Comparison of ENCODE assay signal across 10 mouse cellular contexts in the genomic region with DNA sequence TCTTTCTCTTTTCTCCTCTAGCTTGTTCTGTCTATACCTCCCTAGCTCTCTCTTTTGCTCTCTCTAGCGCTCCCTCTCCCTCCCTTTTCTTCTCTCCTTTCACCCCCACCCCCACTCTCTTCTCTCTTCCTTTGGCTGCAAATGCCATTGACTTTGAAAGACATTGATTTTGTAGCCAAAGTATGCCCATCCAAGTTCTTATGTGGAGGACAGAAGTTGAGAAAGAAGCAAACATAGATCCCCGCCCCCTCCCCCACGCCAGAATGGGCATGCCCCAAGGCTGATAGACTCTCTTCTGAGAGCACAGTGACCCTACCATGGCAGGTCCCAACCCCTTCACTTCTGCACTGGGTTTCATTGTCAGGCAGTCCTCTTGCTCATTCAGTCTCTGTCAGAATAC. TPM values are rescaled to one million over a fixed set of nuclear protein-coding genes. Genes with fewer than 3 reads are reported as not detected.
DNase-seq lines count a peak whose midpoint lies in the region; ATAC-seq and TF ChIP-seq lines count a peak whose summit lies in the region.
"Had no signal": no experiment of that assay in that cellular context is flagged by ENCODE, and none has a peak within 500 bp of the region (broad histone marks: within the 10 kb centered on the region; RNA-seq: fewer than 3 reads in every experiment).

No protein-coding gene starts in this region.

- H3K27ac ChIP-seq in intestine, embryonic 14.5 days (ENCODE audit: low read depth): no peak overlapping the region
- H3K27ac ChIP-seq in intestine, postnatal 0 days (ENCODE audit: low read depth, low read length): no peak overlapping the region
- no peak overlapping the region for H3K27ac ChIP-seq in hindbrain, embryonic 13.5 days

- no peak for TF ChIP-seq CTCF in intestine, postnatal 0 days (IDR thresholded peaks at IDR 0.05; ENCODE audit: low read depth)

- no peaks in the 10 kb centered on the region for H3K36me3 ChIP-seq in intestine, embryonic 14.5 days (ENCODE audit: control insufficient read depth, insufficient read depth, low read length)
- H3K36me3 ChIP-seq in intestine, postnatal 0 days (ENCODE audit: control insufficient read depth, insufficient read depth): no peaks in the 10 kb centered on the region
- H3K36me3 ChIP-seq in hindbrain, embryonic 13.5 days: no peaks in the 10 kb centered on the region
- no peaks in the 10 kb centered on the region for H3K36me3 ChIP-seq in myocyte (ENCODE audit: control insufficient read depth, insufficient read depth)

- TF ChIP-seq POLR2A in myocyte (IDR thresholded peaks at IDR 0.05; ENCODE audit: insufficient read length, low read depth): no peak

- peaks cover 3% of the 10 kb centered on the region; the same call in 1 of the 2 replicates for H3K4me1 ChIP-seq in intestine, embryonic 14.5 days (replicated peaks; ENCODE audit: control insufficient read depth, insufficient read depth, low read length)
- H3K4me1 ChIP-seq in intestine, postnatal 0 days (replicated peaks; ENCODE audit: control insufficient read depth, insufficient read depth, low read length): no peaks in the 10 kb centered on the region
- peaks cover 12% of the 10 kb centered on the region for H3K4me1 ChIP-seq in hindbrain, embryonic 13.5 days (replicated peaks)

- no peak overlapping the region for H3ac ChIP-seq in myocyte (ENCODE audit: control insufficient read depth, insufficient read length)

- peak; percentile 52 for DNase-seq in intestine, embryonic 14.5 days (ENCODE audit: low spot score)
- peak; percentile 3 to 25 for DNase-seq in cerebellum, postnatal 14 days
- DNase-seq in left cerebral cortex, postnatal 10 days (ENCODE audit: extremely low spot score in 1 of 2, low spot score in 2 of 2): no peak
- no peak for DNase-seq in kidney, adult 8-10 months
- DNase-seq: heart, postnatal 4 days had no signal

- no peak for ATAC-seq in intestine, embryonic 14.5 days (replicated peaks; ENCODE audit: low FRiP score, low TSS enrichment, low read depth)
- ATAC-seq in intestine, postnatal 0 days: no peak
- no peak for ATAC-seq in hindbrain, embryonic 13.5 days (ENCODE audit: low FRiP score)
- no peak for ATAC-seq in megakaryocyte, adult 5-6 weeks (ENCODE audit: poor library complexity, severe bottlenecking)

- peak overlapping the region; percentile 25; the same call in 1 of the 2 replicates for H3K4me2 ChIP-seq in intestine, embryonic 14.5 days (ENCODE audit: low read length)
- no peak overlapping the region for H3K4me2 ChIP-seq in intestine, postnatal 0 days (replicated peaks; ENCODE audit: low read depth)
- peak overlapping the region; percentile 78 for H3K4me2 ChIP-seq in hindbrain, embryonic 13.5 days
- peak overlapping the region; percentile 63 for H3K4me2 ChIP-seq in myocyte (ENCODE audit: low read depth)

- no peaks in the 10 kb centered on the region for H3K9me3 ChIP-seq in intestine, embryonic 14.5 days (ENCODE audit: control insufficient read depth, low read length)
- H3K9me3 ChIP-seq in intestine, postnatal 0 days (ENCODE audit: control insufficient read depth): no peaks in the 10 kb centered on the region
- no peaks in the 10 kb centered on the region for H3K9me3 ChIP-seq in hindbrain, embryonic 13.5 days

- H3K79me2 ChIP-seq in myocyte (ENCODE audit: control insufficient read depth, insufficient read depth): no peaks in the 10 kb centered on the region

- H3K9ac ChIP-seq in intestine, embryonic 14.5 days (ENCODE audit: low read length): no peak overlapping the region
- no peak overlapping the region for H3K9ac ChIP-seq in intestine, postnatal 0 days (ENCODE audit: low read depth, low read length)
- peak overlapping the region; percentile 85 for H3K9ac ChIP-seq in hindbrain, embryonic 13.5 days

- intact Hi-C loops in left cerebral cortex, postnatal 10 days (cut with DNase I): loop anchor here (10.0 kb wide), 1 partner anchor 406 kb away; no protein-coding TSS in a partner anchor

- H3K4me3 ChIP-seq in intestine, embryonic 14.5 days (ENCODE audit: low read depth, low read length): 0 out of 2 replicates have a peak overlapping the region, but pooled peaks have one; percentile 8
- H3K4me3 ChIP-seq in intestine, postnatal 0 days (ENCODE audit: low read depth, low read length): no peak overlapping the region
- H3K4me3 ChIP-seq in hindbrain, embryonic 13.5 days: peak overlapping the region; percentile 83
- peak overlapping the region; percentile 40 for H3K4me3 ChIP-seq in myocyte

- WGBS in intestine, embryonic 14.5 days: 17% methylated on average over 3 of the region's 3 CpGs
- WGBS in intestine, postnatal 0 days: 28% methylated on average over 3 of the region's 3 CpGs
- WGBS in hindbrain, embryonic 13.5 days: 13% methylated on average over 3 of the region's 3 CpGs

- peaks cover 32% of the 10 kb centered on the region for H3K27me3 ChIP-seq in intestine, embryonic 14.5 days (replicated peaks; ENCODE audit: control insufficient read depth, insufficient read depth, low read length)
- peaks cover 36% of the 10 kb centered on the region for H3K27me3 ChIP-seq in intestine, postnatal 0 days (replicated peaks; ENCODE audit: control insufficient read depth, insufficient read depth, low read length)
- 0 out of 2 replicates have a peak, but pooled peaks cover 3% of the 10 kb centered on the region for H3K27me3 ChIP-seq in hindbrain, embryonic 13.5 days
- no peaks in the 10 kb centered on the region for H3K27me3 ChIP-seq in myocyte (ENCODE audit: control insufficient read depth, insufficient read depth, insufficient read length)

TF ChIP-seq in myocyte, 11 proteins besides CTCF, POLR2A, EP300 and RAD21:
- TF ChIP-seq CEBPB (IDR thresholded peaks at IDR 0.05; ENCODE audit: insufficient read depth, poor library complexity, severe bottlenecking) (no peak), TCF12 (IDR thresholded peaks at IDR 0.05; ENCODE audit: insufficient read depth, poor library complexity, severe bottlenecking) (no peak), TCF3 (IDR thresholded peaks at IDR 0.05; ENCODE audit: insufficient read length, low read depth) (no peak), POLR2AphosphoS2 (IDR thresholded peaks at IDR 0.05; ENCODE audit: insufficient read length, low read depth) (no peak), SRF (IDR thresholded peaks at IDR 0.05; ENCODE audit: control insufficient read depth, insufficient read length, low read depth) (no peak), REST (IDR thresholded peaks at IDR 0.05; ENCODE audit: insufficient read depth, insufficient read length) (no peak), MYOG (IDR thresholded peaks at IDR 0.05; ENCODE audit: control insufficient read depth in 1 of 3, insufficient read depth in 1 of 3, insufficient read length in 2 of 3, low read depth in 2 of 3) (no peak), USF1 (IDR thresholded peaks at IDR 0.05; ENCODE audit: low read depth) (no peak), MYOD1 (IDR thresholded peaks at IDR 0.05; ENCODE audit: control insufficient read depth in 1 of 3, insufficient read length in 2 of 3, low read depth in 2 of 3) (no peak), MAX (IDR thresholded peaks at IDR 0.05; ENCODE audit: low read depth) (no peak)
TF ChIP-seq in myocyte: peak in this region for 0.

RNA-seq across cellular contexts. Expression of a gene that starts 28.3 kb away (rescaled TPM):
- 20.7 and 21.6 TPM in 2 replicates for polyA plus RNA-seq in intestine, embryonic 14.5 days (2014; fragmentation: Nextera tagmentation; extraction: Ambion mirVana)
- polyA plus RNA-seq in intestine, postnatal 0 days (2015; fragmentation: Nextera tagmentation; extraction: Ambion mirVana): 4.9 and 5.0 TPM in 2 replicates
- polyA plus RNA-seq in hindbrain, embryonic 13.5 days (2015; fragmentation: Nextera tagmentation; extraction: Ambion mirVana): 64.7 and 78.6 TPM in 2 replicates
- 5.1 TPM for polyA plus RNA-seq in myocyte (2012; fragmentation: generic; extraction: Trizol)
- total RNA-seq in megakaryocyte, adult 5-6 weeks (2015): not detected in 2 replicates
- total RNA-seq in megakaryocyte, adult 5-6 weeks (2017): not detected in 2 replicates
- 10 to 100 TPM; 38.6 to 41.4 TPM for total RNA-seq in left cerebral cortex, postnatal 10 days (2021)
- polyA plus RNA-seq: liver, adult 2 months had no signal

Comparison
In these comparisons a context has a peak if more than half of its experiments do, and no peak if none do; other contexts are left out.
1. DNase-seq: peak in intestine, embryonic 14.5 days (single experiment) and cerebellum, postnatal 14 days (2 of 2); none in left cerebral cortex, postnatal 10 days (0 of 2) and kidney, adult 8-10 months (0 of 2).